ENCODE assay signal across 9 mouse cellular contexts in genomic region chr10:76902588-76902987, GRCm38 (mm10). TPM values are rescaled to one million over a fixed set of nuclear protein-coding genes. Genes with fewer than 3 reads are reported as not detected.
DNase-seq lines count a peak whose midpoint lies in the region; ATAC-seq lines count a peak whose summit lies in the region.
"Had no signal": no experiment of that assay in that cellular context is flagged by ENCODE, and none has a peak within 500 bp of the region (broad histone marks: within the 10 kb centered on the region; RNA-seq: fewer than 3 reads in every experiment).

No protein-coding gene starts in this region.

- H3K9me3 ChIP-seq in embryonic facial prominence, embryonic 13.5 days, result no peaks in the 10 kb centered on the region
- no peaks in the 10 kb centered on the region for H3K9me3 ChIP-seq in lung, embryonic 15.5 days
- no peaks in the 10 kb centered on the region for H3K9me3 ChIP-seq in stomach, embryonic 16.5 days (replicated peaks; ENCODE audit: control insufficient read depth, low read length)
- H3K9me3 ChIP-seq: heart, embryonic 13.5 days had no signal

- peak overlapping the region; percentile 71; the same call in 1 of the 2 replicates for H3K27ac ChIP-seq in embryonic facial prominence, embryonic 13.5 days
- peak overlapping the region; percentile 33 for H3K27ac ChIP-seq in lung, embryonic 15.5 days
- H3K27ac ChIP-seq in stomach, embryonic 16.5 days (ENCODE audit: low read length), result peak overlapping the region; percentile 60
- H3K27ac ChIP-seq: heart, embryonic 13.5 days had no signal

- WGBS in embryonic facial prominence, embryonic 13.5 days, result 12% methylated on average over 6 of the region's 6 CpGs
- WGBS in lung, embryonic 15.5 days, result 26% methylated on average over 6 of the region's 6 CpGs
- 17% methylated on average over 6 of the region's 6 CpGs for WGBS in stomach, embryonic 16.5 days

- no peak overlapping the region for H3K4me2 ChIP-seq in embryonic facial prominence, embryonic 13.5 days
- H3K4me2 ChIP-seq in lung, embryonic 15.5 days, result no peak overlapping the region
- H3K4me2 ChIP-seq in stomach, embryonic 16.5 days (ENCODE audit: low read depth, low read length), result 0 out of 2 replicates have a peak overlapping the region, but pooled peaks have one; percentile 8
- H3K4me2 ChIP-seq: heart, embryonic 13.5 days had no signal

- H3K36me3 ChIP-seq in embryonic facial prominence, embryonic 13.5 days, result no peaks in the 10 kb centered on the region
- no peaks in the 10 kb centered on the region for H3K36me3 ChIP-seq in lung, embryonic 15.5 days
- no peaks in the 10 kb centered on the region for H3K36me3 ChIP-seq in stomach, embryonic 16.5 days (ENCODE audit: control insufficient read depth, insufficient read depth, low read length)
- H3K36me3 ChIP-seq: heart, embryonic 13.5 days had no signal

- peak; percentile 23 for DNase-seq in thymus, postnatal 14 days
- DNase-seq in thymus, postnatal 10 days (ENCODE audit: low spot score in 2 of 2), result no peak
- peak; percentile 51 for DNase-seq in heart, postnatal 4 days
- DNase-seq in urinary bladder, adult 2 months (ENCODE audit: low spot score), result no peak
- DNase-seq in frontal cortex, postnatal 10 days (ENCODE audit: low spot score in 2 of 2), result no peak

- H3K4me3 ChIP-seq in embryonic facial prominence, embryonic 13.5 days, result no peak overlapping the region
- H3K4me3 ChIP-seq in lung, embryonic 15.5 days, result no peak overlapping the region
- no peak overlapping the region for H3K4me3 ChIP-seq in stomach, embryonic 16.5 days (replicated peaks; ENCODE audit: low read length)
- H3K4me3 ChIP-seq: heart, embryonic 13.5 days had no signal

- ATAC-seq in embryonic facial prominence, embryonic 13.5 days (ENCODE audit: insufficient number of reproducible peaks, insufficient read depth, low FRiP score, low TSS enrichment, low read depth), result 0 out of 2 replicates have a peak, but pooled peaks have one; percentile 20
- 0 out of 2 replicates have a peak, but pooled peaks have one; percentile 38 for ATAC-seq in lung, embryonic 15.5 days (ENCODE audit: borderline replicate concordance, extremely low read depth, low FRiP score, low TSS enrichment)
- peak; percentile 81 for ATAC-seq in stomach, embryonic 16.5 days (ENCODE audit: insufficient read depth, low FRiP score)

- H3K9ac ChIP-seq in embryonic facial prominence, embryonic 13.5 days, result no peak overlapping the region
- H3K9ac ChIP-seq in lung, embryonic 15.5 days, result no peak overlapping the region
- no peak overlapping the region for H3K9ac ChIP-seq in stomach, embryonic 16.5 days (ENCODE audit: low read length)
- H3K9ac ChIP-seq: heart, embryonic 13.5 days had no signal

- no peaks in the 10 kb centered on the region for H3K27me3 ChIP-seq in embryonic facial prominence, embryonic 13.5 days
- H3K27me3 ChIP-seq in lung, embryonic 15.5 days, result no peaks in the 10 kb centered on the region
- H3K27me3 ChIP-seq in stomach, embryonic 16.5 days (ENCODE audit: control insufficient read depth, insufficient read depth, low read length), result no peaks in the 10 kb centered on the region
- H3K27me3 ChIP-seq: heart, embryonic 13.5 days had no signal

- H3K4me1 ChIP-seq in embryonic facial prominence, embryonic 13.5 days, result peaks cover 39% of the 10 kb centered on the region
- peaks cover 23% of the 10 kb centered on the region for H3K4me1 ChIP-seq in lung, embryonic 15.5 days
- peaks cover 35% of the 10 kb centered on the region for H3K4me1 ChIP-seq in stomach, embryonic 16.5 days (ENCODE audit: control insufficient read depth, insufficient read depth, low read length)

RNA-seq across cellular contexts. Expression of gene Pcbp3, which starts 59.1 kb away (rescaled TPM):
- 26.2 and 28.3 TPM in 2 replicates for polyA plus RNA-seq in embryonic facial prominence, embryonic 13.5 days (2015; fragmentation: Nextera tagmentation; extraction: Ambion mirVana)
- 10 to 100 TPM; 10.0 to 11.3 TPM for total RNA-seq in heart, postnatal 4 days (2021)
- polyA plus RNA-seq in lung, embryonic 15.5 days (2015; fragmentation: Nextera tagmentation; extraction: Ambion mirVana), result 28.7 and 36.4 TPM in 2 replicates
- 37.3 and 41.8 TPM in 2 replicates for polyA plus RNA-seq in stomach, embryonic 16.5 days (2015; fragmentation: Nextera tagmentation; extraction: Ambion mirVana)
- 32.0 and 35.4 TPM in 2 replicates for polyA plus RNA-seq in urinary bladder, adult 2 months (2012; rRNA removed)

Comparison
In these comparisons a context has a peak if more than half of its experiments do, and no peak if none do; other contexts are left out.
1. DNase-seq: peak in thymus, postnatal 14 days (single experiment) and heart, postnatal 4 days (single experiment); none in thymus, postnatal 10 days (0 of 2), urinary bladder, adult 2 months (single experiment) and frontal cortex, postnatal 10 days (0 of 2).
2. ATAC-seq: peak in every context shown above with its lines; median percentile 81 in stomach, embryonic 16.5 days; 38 in lung, embryonic 15.5 days; 20 in embryonic facial prominence, embryonic 13.5 days.
3. Peak in every context shown above with its lines, with median percentiles within 50 percentile points of each other: H3K27ac ChIP-seq.